Mouse (Mus musculus) cortical plate, adult 2 months (tissue): ENCODE data around the gene Mbnl1.

ENCODE experiments used
- CTCF ChIP-seq: fragments of 200-500 bp; IDR thresholded peaks from 2 replicates; pipeline ENCODE4 v1.5.1; 2011; ENCODE audit warnings: mild to moderate bottlenecking, control low read depth, low read length; ENCODE audit not compliant: insufficient read depth; ENCODE audit errors: extremely low read depth
- POLR2A ChIP-seq: fragments of 200-500 bp; IDR thresholded peaks from 2 replicates; pipeline ENCODE4 v1.6.1; 2011; ENCODE audit warnings: mild to moderate bottlenecking, low read length, control low read depth; ENCODE audit not compliant: insufficient read depth; ENCODE audit errors: extremely low read depth

DNA sequence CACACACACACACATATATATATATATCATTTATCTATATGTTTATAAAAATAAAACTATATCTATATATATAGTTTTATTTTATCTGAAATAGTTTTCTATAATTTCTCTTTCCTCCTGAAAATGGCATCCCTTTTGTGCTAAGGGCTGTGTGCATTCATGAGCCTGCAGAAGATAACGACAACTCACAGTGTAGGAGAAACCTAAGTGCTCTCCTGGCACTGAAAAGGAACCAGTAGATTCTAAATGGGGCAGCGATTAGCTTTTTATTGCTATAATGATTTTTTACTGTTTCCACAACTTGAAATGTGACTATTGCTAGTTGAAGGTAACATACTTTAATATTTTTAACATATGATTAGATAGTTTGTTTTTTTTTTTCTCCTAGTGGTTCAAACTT, 25.5 kb downstream of the Mbnl1 start:
- no peak for TF ChIP-seq CTCF
- TF ChIP-seq POLR2A, result no peak
